Mouse (Mus musculus): ENCODE measurements around the gene Kmt2c.
"Not testable (repeated sequence)": the region's sequence is repeated elsewhere in the genome, so short reads cannot be mapped to it uniquely, and the experiment has no call there.

- TF ChIP-seq POLR2A (IDR thresholded peaks at IDR 0.05; ENCODE audit: control insufficient read depth, extremely low read depth, insufficient read depth, low read length, poor library complexity); CTCF (IDR thresholded peaks at IDR 0.05; ENCODE audit: borderline replicate concordance, control insufficient read depth, extremely low read depth, insufficient read depth, low read length, poor library complexity): not testable (repeated sequence)
Observed at GRCm38 (mm10) chr5:25224377-25224776, 274.2 kb downstream of the Kmt2c start.
